Mouse (Mus musculus): ENCODE measurements around the gene Gm7929. TPM values are rescaled to one million over a fixed set of nuclear protein-coding genes. Genes with fewer than 3 reads are reported as not detected.
"Not testable (repeated sequence)": the region's sequence is repeated elsewhere in the genome, so short reads cannot be mapped to it uniquely, and the experiment has no call there.

Gene Gm7929
- total RNA-seq (2014; fragmentation: Nextera tagmentation) (not detected in 2 replicates), total RNA-seq (2017) (not detected in 2 replicates), polyA plus RNA-seq (2012) (not detected in 2 replicates)

GRCm38 (mm10) chr14:41750514-41750913 lies at the start of gene Gm7929:
TSS of gene Gm7929 (minus strand) at chr14:41750614.
- not testable (repeated sequence) for H3K4me1 ChIP-seq (ENCODE audit: insufficient read depth, low read depth, low read length); DNase-seq (ENCODE audit: low spot score); H3K9me3 ChIP-seq (replicated peaks); H3K27me3 ChIP-seq (ENCODE audit: insufficient read depth, low read length); H3K4me3 ChIP-seq (ENCODE audit: low read depth, low read length); H3K36me3 ChIP-seq (replicated peaks); ATAC-seq (ENCODE audit: extremely low read depth, insufficient number of reproducible peaks, low FRiP score, poor library complexity, severe bottlenecking)

GRCm38 (mm10) chr14:41772341-41772740 lies 21.9 kb upstream of the Gm7929 start, which contains the start of gene Gm47189:
TSS of gene Gm47189 (minus strand) at chr14:41772441.
- not testable (repeated sequence) for DNase-seq (ENCODE audit: low spot score); H3K9me3 ChIP-seq (replicated peaks); H3K4me3 ChIP-seq (ENCODE audit: low read depth, low read length); H3K27me3 ChIP-seq (ENCODE audit: insufficient read depth, low read length); ATAC-seq (ENCODE audit: extremely low read depth, insufficient number of reproducible peaks, low FRiP score, poor library complexity, severe bottlenecking); H3K4me1 ChIP-seq (ENCODE audit: insufficient read depth, low read depth, low read length); H3K36me3 ChIP-seq (replicated peaks)

- not testable (repeated sequence) for DNase-seq (ENCODE audit: low spot score); H3K27me3 ChIP-seq (ENCODE audit: insufficient read depth, low read length); H3K4me3 ChIP-seq (ENCODE audit: low read depth, low read length); ATAC-seq (ENCODE audit: extremely low read depth, insufficient number of reproducible peaks, low FRiP score, poor library complexity, severe bottlenecking); H3K4me1 ChIP-seq (ENCODE audit: insufficient read depth, low read depth, low read length); H3K9me3 ChIP-seq (replicated peaks); H3K36me3 ChIP-seq (replicated peaks)
Observed at GRCm38 (mm10) chr14:41755931-41756330, 5.5 kb upstream of the Gm7929 start.

GRCm38 (mm10) chr14:41723437-41723836 lies 27.0 kb downstream of the Gm7929 start:
- DNase-seq (ENCODE audit: low spot score); H3K4me1 ChIP-seq (ENCODE audit: insufficient read depth, low read depth, low read length); ATAC-seq (ENCODE audit: extremely low read depth, insufficient number of reproducible peaks, low FRiP score, poor library complexity, severe bottlenecking); H3K27me3 ChIP-seq (ENCODE audit: insufficient read depth, low read length); H3K4me3 ChIP-seq (ENCODE audit: low read depth, low read length); H3K36me3 ChIP-seq (replicated peaks); H3K9me3 ChIP-seq (replicated peaks): not testable (repeated sequence)

- H3K27me3 ChIP-seq (ENCODE audit: insufficient read depth, low read length); ATAC-seq (ENCODE audit: extremely low read depth, insufficient number of reproducible peaks, low FRiP score, poor library complexity, severe bottlenecking); DNase-seq (ENCODE audit: low spot score): not testable (repeated sequence)
Observed at GRCm38 (mm10) chr14:41717180-41717579, 33.2 kb downstream of the Gm7929 start.

GRCm38 (mm10) chr14:41701785-41702184 lies 48.6 kb downstream of the Gm7929 start, which contains the start of gene Gm8068:
TSS of gene Gm8068 (minus strand) at chr14:41701885.
- H3K4me1 ChIP-seq (ENCODE audit: insufficient read depth, low read depth, low read length); ATAC-seq (ENCODE audit: extremely low read depth, insufficient number of reproducible peaks, low FRiP score, poor library complexity, severe bottlenecking); H3K36me3 ChIP-seq (replicated peaks); H3K27me3 ChIP-seq (ENCODE audit: insufficient read depth, low read length); H3K4me3 ChIP-seq (ENCODE audit: low read depth, low read length); H3K9me3 ChIP-seq (replicated peaks); DNase-seq (ENCODE audit: low spot score): not testable (repeated sequence)

More at GRCm38 (mm10) chr14:41717180-41717579, 33.2 kb downstream of the Gm7929 start:
- not testable (repeated sequence) for H3K36me3 ChIP-seq (replicated peaks); H3K4me1 ChIP-seq (ENCODE audit: insufficient read depth, low read depth, low read length); H3K4me3 ChIP-seq (ENCODE audit: low read depth, low read length); H3K9me3 ChIP-seq (replicated peaks)

Other genes starting within 250 kb of the Gm7929 start
- gene Gm7970, start 195.0 kb downstream of the Gm7929 start, total RNA-seq (2014; fragmentation: Nextera tagmentation) = not detected in 2 replicates
- gene Gm7970, start 195.0 kb downstream of the Gm7929 start, total RNA-seq (2017) = not detected in 2 replicates
- not detected in 2 replicates for gene Gm7970, start 195.0 kb downstream of the Gm7929 start, polyA plus RNA-seq (2012)
- gene 1700049E17Rik2, start 177.4 kb downstream of the Gm7929 start, total RNA-seq (2014; fragmentation: Nextera tagmentation) = 0.58 TPM in 1 of 2 replicates, not detected in the other
- 0.22 TPM in 1 of 2 replicates, not detected in the other for gene 1700049E17Rik2, start 177.4 kb downstream of the Gm7929 start, total RNA-seq (2017)
- not detected in 2 replicates for gene 1700049E17Rik2, start 177.4 kb downstream of the Gm7929 start, polyA plus RNA-seq (2012)
- gene Gm3072, start 126.0 kb downstream of the Gm7929 start, total RNA-seq (2014; fragmentation: Nextera tagmentation) = not detected in 2 replicates
- not detected in 2 replicates for gene Gm3072, start 126.0 kb downstream of the Gm7929 start, total RNA-seq (2017)
- gene Gm3072, start 126.0 kb downstream of the Gm7929 start, polyA plus RNA-seq (2012) = not detected in 2 replicates
- not detected in 2 replicates for gene Gm3676, start 104.1 kb downstream of the Gm7929 start, total RNA-seq (2014; fragmentation: Nextera tagmentation)
- not detected in 2 replicates for gene Gm3676, start 104.1 kb downstream of the Gm7929 start, total RNA-seq (2017)
- gene Gm3676, start 104.1 kb downstream of the Gm7929 start, polyA plus RNA-seq (2012) = not detected in 2 replicates
- not detected in 2 replicates for gene Gm8068, start 48.7 kb downstream of the Gm7929 start, total RNA-seq (2014; fragmentation: Nextera tagmentation)
- gene Gm8068, start 48.7 kb downstream of the Gm7929 start, total RNA-seq (2017) = not detected in 2 replicates
- not detected in 2 replicates for gene Gm8068, start 48.7 kb downstream of the Gm7929 start, polyA plus RNA-seq (2012)
- not detected in 2 replicates for gene Gm47189, start 21.8 kb upstream of the Gm7929 start, total RNA-seq (2014; fragmentation: Nextera tagmentation)
- gene Gm47189, start 21.8 kb upstream of the Gm7929 start, total RNA-seq (2017) = 0.33 TPM in 1 of 2 replicates, not detected in the other
- gene Gm47189, start 21.8 kb upstream of the Gm7929 start, polyA plus RNA-seq (2012) = not detected in 2 replicates
- not detected in 2 replicates for gene Gm7980, start 156.7 kb upstream of the Gm7929 start, total RNA-seq (2014; fragmentation: Nextera tagmentation)
- gene Gm7980, start 156.7 kb upstream of the Gm7929 start, total RNA-seq (2017) = not detected in 2 replicates
- not detected in 2 replicates for gene Gm7980, start 156.7 kb upstream of the Gm7929 start, polyA plus RNA-seq (2012)
- gene 1700049E17Rik1, start 174.3 kb upstream of the Gm7929 start, total RNA-seq (2014; fragmentation: Nextera tagmentation) = not detected in 2 replicates
- not detected in 2 replicates for gene 1700049E17Rik1, start 174.3 kb upstream of the Gm7929 start, total RNA-seq (2017)
- not detected in 2 replicates for gene 1700049E17Rik1, start 174.3 kb upstream of the Gm7929 start, polyA plus RNA-seq (2012)
- gene 1700024B05Rik, start 193.4 kb upstream of the Gm7929 start, total RNA-seq (2014; fragmentation: Nextera tagmentation) = not detected in 2 replicates
- 0.58 TPM in 1 of 2 replicates, not detected in the other for gene 1700024B05Rik, start 193.4 kb upstream of the Gm7929 start, total RNA-seq (2017)
- gene 1700024B05Rik, start 193.4 kb upstream of the Gm7929 start, polyA plus RNA-seq (2012) = not detected in 2 replicates
- gene Gm6401, start 217.3 kb upstream of the Gm7929 start, total RNA-seq (2014; fragmentation: Nextera tagmentation) = not detected in 2 replicates
- gene Gm6401, start 217.3 kb upstream of the Gm7929 start, total RNA-seq (2017) = 0.11 TPM in 1 of 2 replicates, not detected in the other
- gene Gm6401, start 217.3 kb upstream of the Gm7929 start, polyA plus RNA-seq (2012) = not detected in 2 replicates
- not detected in 2 replicates for gene Gm3543, start 232.7 kb upstream of the Gm7929 start, total RNA-seq (2014; fragmentation: Nextera tagmentation)
- not detected in 2 replicates for gene Gm3543, start 232.7 kb upstream of the Gm7929 start, total RNA-seq (2017)
- gene Gm3543, start 232.7 kb upstream of the Gm7929 start, polyA plus RNA-seq (2012) = not detected in 2 replicates